Mouse (Mus musculus) liver, embryonic 12.5 days (tissue): Measurements from ENCODE around the gene Rufy4. TPM values are rescaled to one million over a fixed set of nuclear protein-coding genes. Genes with fewer than 3 reads are reported as not detected.

Experiments
- ATAC-seq: fragments of 200-750 bp; cut with Nextera tagmentation; 2 replicates; pipeline ENCODE4 v1.8.0; 2017; ENCODE audit warnings: moderate number of reproducible peaks, mild to moderate bottlenecking, moderate library complexity
- H3K27ac ChIP-seq: fragments of 300-500 bp; sonication (generic); 2 replicates; pipeline ENCODE4 v1.5.1; 2016; ENCODE audit warnings: mild to moderate bottlenecking
- H3K27me3 ChIP-seq: fragments of 300-500 bp; sonication (generic); replicated peaks from 2 replicates; pipeline ENCODE4 v1.6.1; 2016; ENCODE audit warnings: mild to moderate bottlenecking, moderate library complexity
- H3K36me3 ChIP-seq: fragments of 300-500 bp; sonication (generic); 2 replicates; pipeline ENCODE4 v1.6.1; 2016; ENCODE audit warnings: mild to moderate bottlenecking, moderate library complexity
- H3K4me1 ChIP-seq: fragments of 300-500 bp; sonication (generic); 2 replicates; pipeline ENCODE4 v1.6.1; 2016
- H3K4me2 ChIP-seq: fragments of 300-500 bp; sonication (generic); 2 replicates; pipeline ENCODE4 v1.6.1; 2016; ENCODE audit warnings: mild to moderate bottlenecking, moderate library complexity
- H3K4me3 ChIP-seq: fragments of 300-500 bp; sonication (generic); 2 replicates; pipeline ENCODE4 v1.5.1; 2016; ENCODE audit warnings: mild to moderate bottlenecking, moderate library complexity
- H3K9ac ChIP-seq: fragments of 300-500 bp; sonication (generic); 2 replicates; pipeline ENCODE4 v1.6.1; 2016; ENCODE audit warnings: mild to moderate bottlenecking, moderate library complexity
- H3K9me3 ChIP-seq: fragments of 300-500 bp; sonication (generic); replicated peaks from 2 replicates; pipeline ENCODE4 v1.6.1; 2016; ENCODE audit warnings: mild to moderate bottlenecking, moderate library complexity
- WGBS: fragments of 180-500 bp; shearing (Covaris S2); methylation state at CpG from one replicate; pipeline ENCODE4 v1.1.7; 2016; ENCODE audit not compliant: insufficient replicate concordance; 5-methylcytosine and 5-hydroxymethylcytosine counted together
- polyA plus RNA-seq: library from polyadenylated mRNA; unstranded; fragments of >200 nt; fragmentation: Nextera tagmentation; extraction: Ambion mirVana; gene quantifications from 2 replicates; pipeline ENCODE4 v1.2.1, GENCODE M21; 2016

The Rufy4 gene
- polyA plus RNA-seq, 1 experiment from 2014 or later: 0.20 TPM

GRCm38 (mm10) chr1:74109670-74110069, 15.7 kb upstream of the Rufy4 start:
- H3K9ac ChIP-seq: no peak overlapping the region
- ATAC-seq: no peak
- H3K4me3 ChIP-seq: no peak overlapping the region
- no peak overlapping the region for H3K27ac ChIP-seq
- WGBS: 38% methylated on average over 2 of the region's 2 CpGs
- H3K36me3 ChIP-seq: no peaks in the 10 kb centered on the region
- H3K27me3 ChIP-seq: peaks cover 58% of the 10 kb centered on the region
- H3K4me1 ChIP-seq: peaks cover 9% of the 10 kb centered on the region; the same call in 1 of the 2 replicates
- no peaks in the 10 kb centered on the region for H3K9me3 ChIP-seq
- no peak overlapping the region for H3K4me2 ChIP-seq

GRCm38 (mm10) chr1:74110932-74111695, 14.2 kb upstream of the Rufy4 start:
- Histone ChIP-seq H3K27me3 (peaks cover 50% of the 10 kb centered on the region), H3K4me2 (no peak overlapping the region), H3K4me1 (peaks cover 9% of the 10 kb centered on the region; the same call in 1 of the 2 replicates), H3K4me3 (no peak overlapping the region), H3K9ac (no peak overlapping the region), H3K27ac (no peak overlapping the region), H3K9me3 (no peaks in the 10 kb centered on the region), H3K36me3 (no peaks in the 10 kb centered on the region)
- no peak for ATAC-seq
- WGBS: 34% methylated on average over 8 of the region's 8 CpGs

- Histone ChIP-seq H3K4me1 (peaks cover 9% of the 10 kb centered on the region; the same call in 1 of the 2 replicates), H3K27ac (no peak overlapping the region), H3K4me3 (no peak overlapping the region), H3K4me2 (no peak overlapping the region), H3K9me3 (no peaks in the 10 kb centered on the region), H3K9ac (no peak overlapping the region), H3K36me3 (no peaks in the 10 kb centered on the region), H3K27me3 (peaks cover 46% of the 10 kb centered on the region)
- WGBS: 42% methylated on average over 6 of the region's 6 CpGs
- ATAC-seq: no peak
These were observed 13.7 kb upstream of the Rufy4 start for GRCm38 (mm10) chr1:74111696-74112030.

GRCm38 (mm10) chr1:74113071-74113470, 12.3 kb upstream of the Rufy4 start:
- Histone ChIP-seq H3K4me3 (no peak overlapping the region), H3K9ac (no peak overlapping the region), H3K4me2 (no peak overlapping the region), H3K36me3 (no peaks in the 10 kb centered on the region), H3K27ac (no peak overlapping the region), H3K9me3 (no peaks in the 10 kb centered on the region), H3K27me3 (peaks cover 49% of the 10 kb centered on the region), H3K4me1 (peaks cover 9% of the 10 kb centered on the region; the same call in 1 of the 2 replicates)
- ATAC-seq: no peak
- 39% methylated on average over 3 of the region's 3 CpGs for WGBS

- Histone ChIP-seq H3K4me1 (no peaks in the 10 kb centered on the region), H3K27ac (no peak overlapping the region), H3K27me3 (peaks cover 63% of the 10 kb centered on the region), H3K36me3 (no peaks in the 10 kb centered on the region), H3K9me3 (no peaks in the 10 kb centered on the region), H3K4me2 (no peak overlapping the region), H3K9ac (no peak overlapping the region), H3K4me3 (no peak overlapping the region)
- WGBS: 74% methylated on average over 6 of the region's 6 CpGs
- ATAC-seq: no peak
These were observed 7.5 kb upstream of the Rufy4 start for GRCm38 (mm10) chr1:74117876-74118275.

GRCm38 (mm10) chr1:74119115-74119514, 6.2 kb upstream of the Rufy4 start:
- no peaks in the 10 kb centered on the region for H3K36me3 ChIP-seq
- peaks cover 70% of the 10 kb centered on the region for H3K27me3 ChIP-seq
- no peak for ATAC-seq
- H3K27ac ChIP-seq: no peak overlapping the region
- H3K4me2 ChIP-seq: no peak overlapping the region
- H3K4me1 ChIP-seq: peaks cover 5% of the 10 kb centered on the region
- H3K9me3 ChIP-seq: no peaks in the 10 kb centered on the region
- no peak overlapping the region for H3K9ac ChIP-seq
- WGBS: 64% methylated on average over 1 of the region's 1 CpGs
- no peak overlapping the region for H3K4me3 ChIP-seq

GRCm38 (mm10) chr1:74121138-74121537, 4.2 kb upstream of the Rufy4 start:
- Histone ChIP-seq H3K4me2 (no peak overlapping the region), H3K4me1 (peaks cover 14% of the 10 kb centered on the region), H3K27me3 (peaks cover 84% of the 10 kb centered on the region), H3K36me3 (no peaks in the 10 kb centered on the region), H3K4me3 (no peak overlapping the region), H3K9ac (no peak overlapping the region), H3K9me3 (no peaks in the 10 kb centered on the region), H3K27ac (no peak overlapping the region)
- ATAC-seq: no peak
- 67% methylated on average over 6 of the region's 7 CpGs for WGBS

GRCm38 (mm10) chr1:74121821-74122576, 3.3 kb upstream of the Rufy4 start:
- ATAC-seq: no peak
- Histone ChIP-seq H3K4me2 (no peak overlapping the region), H3K27me3 (peaks cover 89% of the 10 kb centered on the region), H3K36me3 (no peaks in the 10 kb centered on the region), H3K4me3 (no peak overlapping the region), H3K9ac (no peak overlapping the region), H3K27ac (no peak overlapping the region), H3K4me1 (peaks cover 14% of the 10 kb centered on the region), H3K9me3 (no peaks in the 10 kb centered on the region)
- 37% methylated on average over 9 of the region's 9 CpGs for WGBS

- Histone ChIP-seq H3K9ac (no peak overlapping the region), H3K36me3 (no peaks in the 10 kb centered on the region), H3K4me2 (no peak overlapping the region), H3K27ac (no peak overlapping the region), H3K4me1 (peaks cover 14% of the 10 kb centered on the region), H3K4me3 (no peak overlapping the region), H3K9me3 (no peaks in the 10 kb centered on the region), H3K27me3 (peaks cover 84% of the 10 kb centered on the region)
- ATAC-seq: no peak
- WGBS: 55% methylated on average over 8 of the region's 8 CpGs
These were observed 2.1 kb upstream of the Rufy4 start for GRCm38 (mm10) chr1:74123215-74123614.

- Histone ChIP-seq H3K9me3 (no peaks in the 10 kb centered on the region), H3K36me3 (no peaks in the 10 kb centered on the region), H3K9ac (peak within 1 kb of the TSS; percentile 39; the same call in 1 of the 2 replicates), H3K27me3 (peaks cover 74% of the 10 kb centered on the region), H3K4me1 (peaks cover 14% of the 10 kb centered on the region), H3K4me2 (peak within 1 kb of the TSS; percentile 88), H3K27ac (no peak within 1 kb of the TSS), H3K4me3 (peak within 1 kb of the TSS; percentile 58)
- 3% methylated on average over 70 of the region's 84 CpGs for WGBS
- ATAC-seq: peak; percentile 53
These were observed 1.0 kb upstream of the Rufy4 start, which contains the start of gene Tns1 for GRCm38 (mm10) chr1:74124021-74124981. Gene Tns1 (minus strand): TSS chr1:74124449.

GRCm38 (mm10) chr1:74130883-74131659, 5.7 kb downstream of the Rufy4 start:
- Histone ChIP-seq H3K9ac (no peak overlapping the region), H3K4me3 (no peak overlapping the region), H3K9me3 (no peaks in the 10 kb centered on the region), H3K27ac (no peak overlapping the region), H3K4me1 (peaks cover 26% of the 10 kb centered on the region), H3K36me3 (no peaks in the 10 kb centered on the region), H3K27me3 (peaks cover 22% of the 10 kb centered on the region), H3K4me2 (no peak overlapping the region)
- ATAC-seq: no peak
- WGBS: 68% methylated on average over 8 of the region's 8 CpGs
